Mouse (Mus musculus): ENCODE data around the gene Samd10. TPM values are rescaled to one million over a fixed set of nuclear protein-coding genes. Genes with fewer than 3 reads are reported as not detected.
A peak's percentile ranks its signal among the peaks of the same experiment; 100 is the strongest.

The Samd10 gene
- polyA plus RNA-seq, 1 experiment from 2014 or later = 215 TPM

GRCm38 (mm10) chr2:181574921-181575545 lies 24.0 kb downstream of the Samd10 start:
- no peaks in the 10 kb centered on the region for H3K9me3 ChIP-seq (ENCODE audit: control insufficient read depth, low read length)
- no peak overlapping the region for H3K27ac ChIP-seq (replicated peaks; ENCODE audit: low read depth, low read length)
- no peaks in the 10 kb centered on the region for H3K27me3 ChIP-seq (ENCODE audit: control insufficient read depth, insufficient read depth, low read length)
- DNase-seq (no peak), ATAC-seq (ENCODE audit: low FRiP score, low TSS enrichment) (no peak)
- H3K4me3 ChIP-seq (replicated peaks; ENCODE audit: low read depth, low read length) = no peak overlapping the region
- H3K4me2 ChIP-seq (ENCODE audit: low read length) = no peak overlapping the region
- no peak overlapping the region for H3K9ac ChIP-seq (replicated peaks; ENCODE audit: low read length)
- WGBS = 94% methylated on average over 7 of the region's 7 CpGs
- H3K4me1 ChIP-seq (ENCODE audit: control insufficient read depth, insufficient read depth, low read length) = no peaks in the 10 kb centered on the region
- peaks cover 29% of the 10 kb centered on the region for H3K36me3 ChIP-seq (ENCODE audit: control insufficient read depth, insufficient read depth, low read length)

GRCm38 (mm10) chr2:181573961-181574360 lies 25.1 kb downstream of the Samd10 start:
- Histone ChIP-seq H3K4me1 (ENCODE audit: control insufficient read depth, insufficient read depth, low read length) (no peaks in the 10 kb centered on the region), H3K27me3 (ENCODE audit: control insufficient read depth, insufficient read depth, low read length) (no peaks in the 10 kb centered on the region), H3K27ac (replicated peaks; ENCODE audit: low read depth, low read length) (no peak overlapping the region), H3K9me3 (ENCODE audit: control insufficient read depth, low read length) (no peaks in the 10 kb centered on the region), H3K9ac (replicated peaks; ENCODE audit: low read length) (no peak overlapping the region), H3K4me2 (ENCODE audit: low read length) (no peak overlapping the region), H3K36me3 (ENCODE audit: control insufficient read depth, insufficient read depth, low read length) (peaks cover 29% of the 10 kb centered on the region), H3K4me3 (replicated peaks; ENCODE audit: low read depth, low read length) (no peak overlapping the region)
- 92% methylated on average over 9 of the region's 9 CpGs for WGBS
- ATAC-seq (ENCODE audit: low FRiP score, low TSS enrichment) (no peak), DNase-seq (no peak)

GRCm38 (mm10) chr2:181572921-181573920 lies 25.8 kb downstream of the Samd10 start:
- Histone ChIP-seq H3K36me3 (ENCODE audit: control insufficient read depth, insufficient read depth, low read length) (peaks cover 32% of the 10 kb centered on the region), H3K4me3 (replicated peaks; ENCODE audit: low read depth, low read length) (no peak overlapping the region), H3K4me1 (ENCODE audit: control insufficient read depth, insufficient read depth, low read length) (no peaks in the 10 kb centered on the region), H3K9ac (replicated peaks; ENCODE audit: low read length) (no peak overlapping the region), H3K9me3 (ENCODE audit: control insufficient read depth, low read length) (no peaks in the 10 kb centered on the region), H3K4me2 (ENCODE audit: low read length) (no peak overlapping the region), H3K27ac (replicated peaks; ENCODE audit: low read depth, low read length) (no peak overlapping the region), H3K27me3 (ENCODE audit: control insufficient read depth, insufficient read depth, low read length) (no peaks in the 10 kb centered on the region)
- DNase-seq (no peak), ATAC-seq (ENCODE audit: low FRiP score, low TSS enrichment) (no peak)
- WGBS = 95% methylated on average over 15 of the region's 15 CpGs

- Histone ChIP-seq H3K4me3 (replicated peaks; ENCODE audit: low read depth, low read length) (no peak overlapping the region), H3K27me3 (ENCODE audit: control insufficient read depth, insufficient read depth, low read length) (no peaks in the 10 kb centered on the region), H3K27ac (replicated peaks; ENCODE audit: low read depth, low read length) (no peak overlapping the region), H3K4me2 (ENCODE audit: low read length) (no peak overlapping the region), H3K36me3 (ENCODE audit: control insufficient read depth, insufficient read depth, low read length) (peaks cover 32% of the 10 kb centered on the region), H3K9ac (replicated peaks; ENCODE audit: low read length) (no peak overlapping the region), H3K9me3 (ENCODE audit: control insufficient read depth, low read length) (no peaks in the 10 kb centered on the region), H3K4me1 (ENCODE audit: control insufficient read depth, insufficient read depth, low read length) (no peaks in the 10 kb centered on the region)
- ATAC-seq (ENCODE audit: low FRiP score, low TSS enrichment) = no peak
- DNase-seq = no peak
- 92% methylated on average over 11 of the region's 11 CpGs for WGBS
Observed at GRCm38 (mm10) chr2:181571941-181572670, 26.9 kb downstream of the Samd10 start.

GRCm38 (mm10) chr2:181570921-181571595 lies 28.0 kb downstream of the Samd10 start:
- Histone ChIP-seq H3K4me2 (ENCODE audit: low read length) (no peak overlapping the region), H3K27me3 (ENCODE audit: control insufficient read depth, insufficient read depth, low read length) (no peaks in the 10 kb centered on the region), H3K27ac (replicated peaks; ENCODE audit: low read depth, low read length) (no peak overlapping the region), H3K36me3 (ENCODE audit: control insufficient read depth, insufficient read depth, low read length) (peaks cover 32% of the 10 kb centered on the region), H3K4me3 (replicated peaks; ENCODE audit: low read depth, low read length) (no peak overlapping the region), H3K9me3 (ENCODE audit: control insufficient read depth, low read length) (no peaks in the 10 kb centered on the region), H3K4me1 (ENCODE audit: control insufficient read depth, insufficient read depth, low read length) (no peaks in the 10 kb centered on the region), H3K9ac (replicated peaks; ENCODE audit: low read length) (no peak overlapping the region)
- DNase-seq (no peak), ATAC-seq (ENCODE audit: low FRiP score, low TSS enrichment) (no peak)
- WGBS = 76% methylated on average over 6 of the region's 6 CpGs

GRCm38 (mm10) chr2:181570375-181570774 lies 28.6 kb downstream of the Samd10 start:
- Histone ChIP-seq H3K4me2 (ENCODE audit: low read length) (no peak overlapping the region), H3K27ac (replicated peaks; ENCODE audit: low read depth, low read length) (no peak overlapping the region), H3K4me3 (replicated peaks; ENCODE audit: low read depth, low read length) (no peak overlapping the region), H3K4me1 (ENCODE audit: control insufficient read depth, insufficient read depth, low read length) (no peaks in the 10 kb centered on the region), H3K27me3 (ENCODE audit: control insufficient read depth, insufficient read depth, low read length) (no peaks in the 10 kb centered on the region), H3K9me3 (ENCODE audit: control insufficient read depth, low read length) (no peaks in the 10 kb centered on the region), H3K36me3 (ENCODE audit: control insufficient read depth, insufficient read depth, low read length) (peaks cover 32% of the 10 kb centered on the region), H3K9ac (replicated peaks; ENCODE audit: low read length) (no peak overlapping the region)
- ATAC-seq (ENCODE audit: low FRiP score, low TSS enrichment) = no peak
- WGBS = 91% methylated on average over 8 of the region's 8 CpGs
- no peak for DNase-seq

GRCm38 (mm10) chr2:181569856-181570255 lies 29.2 kb downstream of the Samd10 start:
- Histone ChIP-seq H3K27ac (replicated peaks; ENCODE audit: low read depth, low read length) (no peak overlapping the region), H3K9me3 (ENCODE audit: control insufficient read depth, low read length) (no peaks in the 10 kb centered on the region), H3K27me3 (ENCODE audit: control insufficient read depth, insufficient read depth, low read length) (no peaks in the 10 kb centered on the region), H3K4me2 (ENCODE audit: low read length) (no peak overlapping the region), H3K9ac (replicated peaks; ENCODE audit: low read length) (no peak overlapping the region), H3K4me1 (ENCODE audit: control insufficient read depth, insufficient read depth, low read length) (no peaks in the 10 kb centered on the region), H3K36me3 (ENCODE audit: control insufficient read depth, insufficient read depth, low read length) (peaks cover 32% of the 10 kb centered on the region), H3K4me3 (replicated peaks; ENCODE audit: low read depth, low read length) (no peak overlapping the region)
- WGBS = 96% methylated on average over 10 of the region's 10 CpGs
- ATAC-seq (ENCODE audit: low FRiP score, low TSS enrichment) = no peak
- no peak for DNase-seq

- H3K36me3 ChIP-seq (ENCODE audit: control insufficient read depth, insufficient read depth, low read length) = peaks cover 19% of the 10 kb centered on the region
- 80% methylated on average over 7 of the region's 7 CpGs for WGBS
- ATAC-seq (ENCODE audit: low FRiP score, low TSS enrichment) = no peak
Observed at GRCm38 (mm10) chr2:181568272-181569008, 30.6 kb downstream of the Samd10 start.

More at GRCm38 (mm10) chr2:181568272-181569008, 30.6 kb downstream of the Samd10 start:
- Histone ChIP-seq H3K4me3 (replicated peaks; ENCODE audit: low read depth, low read length) (no peak overlapping the region), H3K4me2 (ENCODE audit: low read length) (no peak overlapping the region), H3K27ac (replicated peaks; ENCODE audit: low read depth, low read length) (no peak overlapping the region), H3K4me1 (ENCODE audit: control insufficient read depth, insufficient read depth, low read length) (no peaks in the 10 kb centered on the region), H3K9me3 (ENCODE audit: control insufficient read depth, low read length) (no peaks in the 10 kb centered on the region), H3K27me3 (ENCODE audit: control insufficient read depth, insufficient read depth, low read length) (no peaks in the 10 kb centered on the region), H3K9ac (replicated peaks; ENCODE audit: low read length) (no peak overlapping the region)
- DNase-seq = peak; percentile 62
